Mouse (Mus musculus) G1E (cell line): ENCODE results near the gene Mdk.
A peak's percentile ranks its signal among the peaks of the same experiment; 100 is the strongest.

Experiments used
- CTCF ChIP-seq: IDR thresholded peaks from 2 replicates; pipeline ENCODE4 v1.5.1; 2012; ENCODE audit warnings: low read depth, low read length, inconsistent platforms, mixed read lengths
- GATA1 ChIP-seq: IDR thresholded peaks from 2 replicates; pipeline ENCODE4 v1.6.1; 2012; ENCODE audit warnings: borderline replicate concordance, low read length, inconsistent platforms, mixed read lengths

DNA sequence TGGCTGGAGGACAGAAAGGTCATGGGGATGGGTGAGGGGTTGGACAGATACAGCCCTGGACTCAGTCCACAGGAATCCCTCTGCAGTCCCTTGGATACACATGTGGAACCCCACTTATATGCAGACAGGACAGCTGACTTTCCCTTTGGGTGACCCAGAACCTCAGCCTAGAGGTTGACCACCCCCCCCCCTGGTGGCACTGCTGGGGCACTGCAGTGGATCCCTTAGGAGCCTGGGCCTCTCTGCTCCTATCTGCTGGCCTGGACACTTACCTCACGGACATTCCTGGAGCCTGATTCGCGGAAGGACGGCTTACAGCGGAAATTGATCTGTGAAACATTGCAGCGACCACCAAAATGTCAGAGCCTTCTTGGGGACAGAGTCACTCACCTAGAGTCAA is 10.3 kb upstream of the Mdk start:
- TF ChIP-seq GATA1 (no peak), CTCF (peak; percentile 41)
